Mouse (Mus musculus): ENCODE measurements around the gene Mllt11.

Gene Mllt11

GRCm38 (mm10) chr3:95173256-95173949 is 58.6 kb downstream of the Mllt11 start:
- no peak for DNase-seq (ENCODE audit: low read depth, low spot score)

GRCm38 (mm10) chr3:95172526-95173255 is 59.3 kb downstream of the Mllt11 start:
- no peak for DNase-seq (ENCODE audit: low read depth, low spot score)

- DNase-seq (ENCODE audit: low read depth, low spot score): no peak
These were observed 60.9 kb downstream of the Mllt11 start for GRCm38 (mm10) chr3:95171105-95171504.

GRCm38 (mm10) chr3:95169996-95170395 is 62.0 kb downstream of the Mllt11 start:
- no peak for DNase-seq (ENCODE audit: low read depth, low spot score)
